Mouse (Mus musculus) cerebellum, adult 8-10 months (tissue): ENCODE data around the gene Rpia.

Experiments
- DNase-seq: peaks from one replicate; pipeline ENCODE4 v3.0.0; 2022

The Rpia gene

DNA sequence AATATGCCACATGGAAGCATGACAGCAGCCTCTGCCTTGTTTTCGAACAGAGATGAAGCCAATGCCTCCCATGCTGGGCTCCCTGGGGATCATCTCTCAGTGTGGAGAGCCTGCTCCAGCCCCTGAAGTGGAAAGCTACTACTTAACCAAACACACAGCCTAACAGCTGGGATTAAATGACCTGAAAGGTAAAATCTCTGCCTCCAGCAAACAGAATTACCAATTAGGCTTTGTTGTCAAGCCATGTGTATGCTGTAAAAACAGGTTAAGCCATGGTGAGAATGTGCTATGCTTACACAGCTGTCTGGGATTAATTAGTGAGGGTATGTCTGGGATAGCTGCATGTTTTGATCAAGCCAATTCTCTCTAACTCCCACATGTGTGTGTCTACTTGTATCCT is 42.3 kb downstream of the Rpia start:
- no peak for DNase-seq

DNA sequence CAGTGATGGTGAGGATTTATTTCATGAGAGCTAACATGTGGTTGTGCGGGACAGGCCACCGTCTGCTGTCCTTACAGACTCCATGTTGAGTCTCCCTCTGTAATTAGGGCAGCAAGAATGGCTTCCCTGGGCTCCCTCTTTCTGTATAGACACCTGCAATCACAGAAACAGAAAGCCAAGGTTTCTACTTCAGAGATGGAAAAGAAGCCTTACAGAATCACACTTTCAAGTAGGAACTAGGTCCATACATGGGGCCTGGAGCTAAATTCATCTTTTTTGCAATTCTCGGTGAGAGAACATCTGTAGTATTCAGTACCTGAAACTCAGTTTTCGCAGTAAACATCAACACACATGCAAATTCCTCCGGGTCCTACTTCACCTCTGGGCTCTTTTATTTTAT is 44.3 kb downstream of the Rpia start:
- DNase-seq, result no peak

DNA sequence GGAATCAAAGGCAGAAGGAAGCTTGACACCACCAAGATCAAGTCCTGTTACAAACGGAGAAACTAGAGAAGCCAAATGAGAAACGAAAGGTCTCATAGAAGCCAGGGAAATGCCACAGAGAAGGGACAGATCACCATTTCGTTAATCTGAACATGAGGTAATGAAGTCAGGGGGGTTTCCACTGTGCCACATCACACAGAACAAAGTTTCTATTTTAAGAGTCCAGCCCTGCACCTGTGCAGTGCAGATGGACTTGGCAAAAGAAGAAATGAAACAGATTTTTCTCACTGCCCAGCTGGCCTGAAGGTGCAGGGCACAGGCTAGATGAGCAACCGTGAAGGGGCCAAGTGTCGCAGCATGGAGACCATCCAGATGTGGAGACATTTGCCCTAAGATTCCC is 48.1 kb downstream of the Rpia start:
- no peak for DNase-seq

DNA sequence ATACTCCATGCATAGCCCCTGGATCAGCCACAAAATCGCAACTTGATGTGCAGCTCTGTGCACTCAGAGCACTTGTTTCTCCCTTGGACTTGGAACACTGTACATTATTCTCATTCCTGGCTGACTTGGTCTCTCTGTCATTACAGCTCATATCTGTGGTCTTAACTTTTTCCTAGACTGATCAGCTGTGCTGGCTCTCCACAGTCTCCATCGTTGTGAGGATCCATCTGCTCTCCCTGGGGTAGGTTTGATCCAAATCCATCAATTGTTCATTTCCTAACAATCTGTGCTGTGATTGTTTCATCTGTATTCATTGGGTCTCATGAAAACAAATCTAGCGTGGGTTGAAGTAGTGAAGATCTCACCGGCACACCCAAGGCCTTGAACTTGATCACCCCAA is 49.2 kb downstream of the Rpia start:
- no peak for DNase-seq

DNA sequence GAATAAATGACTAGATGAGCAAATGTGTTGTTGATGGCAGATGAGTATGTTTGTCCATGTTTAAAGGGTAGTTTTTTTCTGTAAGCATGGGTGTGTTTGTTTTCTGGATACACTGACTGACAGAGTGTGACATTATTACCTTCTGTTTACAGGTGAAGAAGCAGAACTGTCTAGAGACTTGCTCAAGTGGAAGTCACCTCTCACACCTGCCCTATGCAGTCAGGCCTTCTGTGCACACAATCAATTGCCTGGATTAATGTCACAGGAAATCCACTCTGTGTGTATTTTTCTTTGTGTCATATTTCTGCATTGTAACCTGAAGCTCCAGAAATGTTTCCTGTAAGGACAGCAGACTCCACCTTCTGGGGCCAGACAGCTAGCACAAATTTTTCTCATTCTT is 51.5 kb downstream of the Rpia start:
- no peak for DNase-seq

DNA sequence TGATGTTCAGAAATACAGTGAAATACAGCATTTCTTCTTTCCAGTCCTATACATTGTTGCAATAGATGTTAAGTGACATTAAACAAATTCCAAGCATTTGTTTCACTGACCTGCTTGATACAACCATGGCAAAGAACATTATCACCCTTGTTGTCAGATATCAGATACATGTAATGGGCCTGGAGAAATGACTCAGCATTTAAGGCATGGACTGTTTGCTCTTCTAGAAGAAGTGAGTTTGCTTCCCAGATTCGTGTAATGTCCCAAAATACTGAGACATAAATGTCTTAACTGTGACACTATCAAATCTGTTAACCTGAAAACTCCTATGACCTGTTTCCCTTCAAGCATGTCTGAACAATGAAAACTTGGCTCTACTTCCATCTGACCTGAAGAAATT is 52.6 kb downstream of the Rpia start:
- DNase-seq, result no peak

DNA sequence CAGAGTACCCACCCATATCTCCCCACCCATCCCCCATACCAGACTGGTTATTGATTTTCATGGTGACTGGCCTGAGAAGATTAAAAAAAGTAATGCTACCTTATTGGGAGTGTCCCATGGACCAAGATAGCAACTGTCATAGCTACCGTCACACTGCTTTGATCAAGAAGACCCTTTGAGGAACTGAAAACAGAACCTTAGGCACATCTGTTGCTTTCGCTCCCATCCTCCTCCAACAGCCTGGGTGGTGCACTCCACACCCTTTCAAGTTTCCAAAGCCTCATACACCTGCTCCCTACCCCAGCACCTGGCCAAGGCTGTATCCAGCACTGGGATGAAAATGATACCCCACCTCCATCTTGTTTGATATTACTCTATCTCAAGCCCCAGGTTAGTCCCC is 56.5 kb downstream of the Rpia start:
- no peak for DNase-seq

DNA sequence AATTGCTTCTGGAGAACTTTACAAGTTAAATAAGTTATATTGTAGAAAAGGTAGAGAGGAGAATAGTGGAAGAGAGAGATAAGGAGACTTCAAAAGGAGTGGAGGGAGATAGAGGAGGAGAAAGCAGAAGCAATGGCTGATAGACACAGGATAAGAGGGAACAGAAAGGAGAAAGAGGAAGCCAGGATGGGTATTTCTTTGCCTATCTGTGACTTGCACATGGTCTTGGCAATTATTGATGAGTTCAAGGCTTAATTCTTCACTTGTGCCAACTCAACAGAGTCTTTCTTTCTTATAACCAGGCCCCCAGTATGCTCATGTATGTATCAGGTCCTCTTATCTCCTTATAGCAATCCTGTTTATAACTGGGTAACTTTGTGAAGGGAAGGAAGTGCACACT is 61.2 kb downstream of the Rpia start:
- DNase-seq, result no peak

DNA sequence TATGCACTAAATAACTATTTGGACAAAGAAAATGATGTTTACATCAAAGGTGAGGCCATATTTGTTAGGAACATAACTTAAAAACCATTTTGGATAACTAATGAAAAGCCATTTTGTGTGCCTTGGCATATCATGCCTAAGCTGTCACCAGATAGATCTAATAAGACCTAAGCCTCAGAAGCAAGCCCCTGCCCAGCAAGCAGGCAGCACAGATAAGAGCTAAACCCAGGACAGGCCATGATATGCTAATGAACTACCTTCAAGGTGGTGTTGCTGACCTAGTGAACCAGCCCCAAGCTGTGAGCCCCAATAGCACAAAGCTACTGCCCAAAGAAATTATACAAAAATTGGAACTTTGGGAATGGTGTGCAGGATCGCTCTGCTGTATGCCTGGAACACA is 62.9 kb downstream of the Rpia start:
- no peak for DNase-seq

DNA sequence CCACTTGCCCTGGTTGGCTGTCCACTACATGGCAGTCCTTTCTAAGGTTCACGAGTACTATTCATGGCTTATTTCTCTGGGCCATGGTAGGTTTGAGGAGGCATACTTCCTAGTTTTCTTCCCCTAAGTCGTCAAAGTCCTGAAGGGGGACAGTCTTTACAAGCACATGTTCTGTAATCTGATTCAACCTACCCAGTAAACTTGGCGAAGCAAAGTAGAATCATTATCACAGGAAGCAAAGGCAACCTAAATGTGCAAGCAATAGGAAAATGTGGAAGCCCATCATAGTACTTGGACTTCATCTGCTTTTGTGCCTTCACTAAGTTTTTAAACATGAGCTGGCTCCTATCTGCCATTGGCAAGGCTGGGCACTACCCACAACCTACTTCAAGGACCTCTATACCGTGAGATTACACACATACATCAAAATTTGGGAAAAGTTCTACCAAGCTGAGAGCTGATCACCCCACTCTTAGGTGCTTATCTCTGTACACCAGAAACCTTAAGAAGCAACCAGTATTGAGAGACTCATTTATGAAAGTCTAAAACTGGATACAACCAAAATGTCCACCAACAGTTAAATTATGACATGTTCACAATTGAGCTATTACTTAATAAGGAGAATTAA is 64.8 kb downstream of the Rpia start:
- no peak for DNase-seq

DNA sequence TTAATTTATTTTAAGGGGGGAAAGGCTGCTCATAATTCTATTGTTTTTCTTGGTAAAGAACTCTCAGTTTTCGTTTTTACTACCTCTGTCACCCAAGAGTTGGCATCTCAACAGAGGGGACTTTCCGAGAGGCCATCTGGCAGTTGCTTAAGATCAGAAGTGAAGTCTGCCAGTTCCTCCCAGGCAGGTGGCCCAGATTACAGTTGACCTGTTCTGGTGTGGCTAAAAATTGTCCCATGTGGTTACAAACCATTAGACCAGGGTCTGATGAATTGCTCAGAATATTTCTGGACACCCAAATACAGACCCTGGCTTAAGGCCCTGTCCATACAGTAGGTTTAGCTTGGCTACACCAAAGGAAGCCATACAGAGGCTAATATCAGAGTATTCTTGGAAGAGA is 66.4 kb downstream of the Rpia start:
- peak; percentile 19 for DNase-seq

DNA sequence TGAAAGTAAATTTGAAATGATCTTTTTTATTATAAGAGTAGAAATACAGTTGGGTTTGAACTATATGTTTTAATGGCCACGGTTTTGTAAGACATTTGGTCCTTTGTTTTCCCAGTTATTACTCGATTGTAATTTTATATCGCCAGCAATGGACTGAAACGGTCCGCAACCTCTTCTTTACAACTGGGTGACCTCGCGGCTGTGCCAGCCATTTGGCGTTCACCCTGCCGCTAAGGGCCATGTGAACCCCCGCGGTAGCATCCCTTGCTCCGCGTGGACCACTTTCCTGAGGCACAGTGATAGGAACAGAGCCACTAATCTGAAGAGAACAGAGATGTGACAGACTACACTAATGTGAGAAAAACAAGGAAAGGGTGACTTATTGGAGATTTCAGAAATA is 67.3 kb downstream of the Rpia start:
- DNase-seq, result no peak

DNA sequence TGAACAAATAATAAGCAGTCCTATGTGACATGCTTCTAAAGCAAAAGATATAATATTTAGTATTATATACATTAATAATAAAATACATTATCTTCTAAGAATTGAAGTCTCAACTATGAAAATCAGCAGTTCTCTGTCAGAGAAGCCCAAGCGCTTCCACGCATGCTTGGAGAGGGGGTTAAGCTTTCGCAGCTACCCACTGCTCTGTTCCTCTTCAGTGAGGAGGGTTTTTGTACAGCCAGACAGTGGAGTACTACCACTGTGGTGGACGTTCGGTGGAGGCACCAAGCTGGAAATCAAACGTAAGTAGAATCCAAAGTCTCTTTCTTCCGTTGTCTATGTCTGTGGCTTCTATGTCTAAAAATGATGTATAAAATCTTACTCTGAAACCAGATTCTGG is 69.7 kb downstream of the Rpia start:
- DNase-seq, result no peak

DNA sequence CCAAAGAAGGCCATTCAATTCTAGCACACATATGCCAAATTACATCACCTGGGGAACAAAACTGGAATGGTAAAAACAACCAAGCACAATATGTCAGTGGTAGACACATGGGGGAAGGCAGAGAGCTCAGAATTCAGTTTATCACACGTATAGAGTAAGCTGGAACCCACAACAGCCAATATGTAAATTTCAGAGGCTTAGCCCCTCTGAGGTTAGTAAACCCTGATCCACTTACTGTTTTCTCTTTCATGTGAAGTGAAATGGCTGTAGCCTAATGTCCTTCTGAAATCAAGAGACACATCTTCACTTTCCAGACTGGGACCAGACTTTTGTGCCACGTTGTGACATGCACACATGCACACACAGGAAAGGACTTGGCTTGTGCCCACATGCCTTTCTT is 73.3 kb downstream of the Rpia start:
- no peak for DNase-seq

DNA sequence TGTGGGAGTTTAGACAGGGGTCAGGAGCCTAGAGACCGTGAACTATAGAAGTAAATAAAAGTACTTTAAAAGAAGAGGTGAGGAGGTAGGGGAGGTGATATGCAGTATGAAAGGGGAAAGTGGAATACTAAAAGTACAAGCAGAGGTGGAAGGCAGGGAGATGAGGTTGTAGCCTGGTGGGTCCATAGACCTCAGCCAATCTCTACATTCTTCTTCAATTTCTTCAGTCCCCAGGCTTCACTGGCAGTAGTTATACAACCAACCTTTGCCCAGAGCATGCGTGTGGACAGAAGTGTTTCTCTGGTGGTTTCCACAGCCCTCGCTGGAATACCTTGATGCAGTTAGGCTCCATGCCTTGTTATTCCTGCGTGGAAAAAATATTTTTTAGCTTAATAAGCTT is 73.9 kb downstream of the Rpia start:
- DNase-seq, result no peak

DNA sequence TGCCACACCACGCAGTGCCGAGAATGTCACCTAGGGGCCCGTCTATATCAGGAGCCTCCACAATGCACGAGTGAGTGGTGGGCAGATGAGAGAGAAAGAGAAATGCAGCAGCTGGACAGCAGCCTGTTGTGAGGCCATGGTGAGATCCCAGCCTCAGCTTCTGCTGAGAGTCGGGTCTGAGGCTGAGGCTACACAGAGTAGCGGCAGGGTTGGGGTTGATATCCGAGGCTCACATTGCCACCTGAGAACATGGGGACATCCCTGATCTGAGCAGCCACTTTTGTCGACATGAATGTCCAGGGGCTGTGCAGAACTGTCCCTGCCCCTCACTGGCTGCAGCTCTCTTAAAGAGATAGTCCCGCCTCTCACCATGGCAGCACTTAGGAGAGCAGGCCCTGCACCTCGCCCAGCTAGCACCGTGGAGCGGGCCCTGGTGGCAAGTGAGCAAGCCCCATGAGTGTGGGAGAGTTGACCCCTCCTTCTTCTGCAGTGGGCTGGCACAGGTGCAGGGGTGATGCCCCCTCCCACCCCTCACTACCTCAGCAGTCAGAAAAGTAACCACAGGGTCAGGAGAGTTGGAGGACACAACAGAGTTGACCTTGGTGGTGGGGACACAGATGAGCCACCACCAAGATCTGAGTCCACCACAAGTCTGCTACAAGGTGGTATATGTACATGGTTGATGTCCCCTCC is 75.2 kb downstream of the Rpia start:
- no peak for DNase-seq
